Mouse (Mus musculus) heart, postnatal 10 days (tissue): ENCODE data around the gene Polr2i. TPM values are rescaled to one million over a fixed set of nuclear protein-coding genes. Genes with fewer than 3 reads are reported as not detected.
"Not testable (repeated sequence)": the region's sequence is repeated elsewhere in the genome, so short reads cannot be mapped to it uniquely, and the experiment has no call there.

Experiments
- DNase-seq, 2 experiments: peaks; one replicate each; pipeline ENCODE4 v3.0.0; 2021
- intact Hi-C: fragments of 180-260 bp; cut with DNase I; formaldehyde crosslinking; loops from one replicate; pipeline ENCODE4 v1.15.1; 2025
- total RNA-seq, 2 experiments: library from RNA; stranded (reverse); gene quantifications; 2 replicates each; pipeline ENCODE4 v1.2.3; 2021

Gene Polr2i
- total RNA-seq, result 10 to 100 TPM; 55.5 to 60.7 TPM

GRCm38 (mm10) chr7:30231669-30232454, at the start of gene Polr2i, which contains the start of gene Tbcb:
Polr2i (plus strand) TSS chr7:30231948.
Tbcb (minus strand) TSS chr7:30232272.
- peak; percentile 99 for DNase-seq
- intact Hi-C loops, result no loop called here

GRCm38 (mm10) chr7:30183189-30183588, 48.6 kb upstream of the Polr2i start:
- intact Hi-C loops, result loop anchor here (5.0 kb wide), 1 partner anchor 34 kb away; no protein-coding TSS in a partner anchor
- DNase-seq, result not testable (repeated sequence)

- intact Hi-C loops, result loop anchor here (5.0 kb wide), 1 partner anchor 33 kb away; no protein-coding TSS in a partner anchor
- DNase-seq, result peak; percentile 96
These were observed 47.9 kb upstream of the Polr2i start, which contains the start of gene Cox7a1 for GRCm38 (mm10) chr7:30183879-30184289. Cox7a1 (plus strand) TSS chr7:30184144.

GRCm38 (mm10) chr7:30184641-30185348, 47.0 kb upstream of the Polr2i start:
- intact Hi-C loops, result loop anchor here (5.0 kb wide), 1 partner anchor 33 kb away; no protein-coding TSS in a partner anchor

GRCm38 (mm10) chr7:30188344-30189115, 43.2 kb upstream of the Polr2i start:
- intact Hi-C loops, result no loop called here
- no peak for DNase-seq

More at GRCm38 (mm10) chr7:30184641-30185348, 47.0 kb upstream of the Polr2i start:
- DNase-seq, result no peak

GRCm38 (mm10) chr7:30189116-30189491, 42.6 kb upstream of the Polr2i start:
- DNase-seq, result no peak

GRCm38 (mm10) chr7:30192088-30192487, 39.7 kb upstream of the Polr2i start:
- no peak for DNase-seq
- intact Hi-C loops, result no loop called here

More at GRCm38 (mm10) chr7:30189116-30189491, 42.6 kb upstream of the Polr2i start:
- intact Hi-C loops, result no loop called here

- no peak for DNase-seq
- intact Hi-C loops, result no loop called here
These were observed 38.7 kb upstream of the Polr2i start for GRCm38 (mm10) chr7:30193013-30193412.

GRCm38 (mm10) chr7:30193581-30194100, 38.1 kb upstream of the Polr2i start:
- intact Hi-C loops, result no loop called here
- peak; percentile 81 to 84 for DNase-seq

GRCm38 (mm10) chr7:30194101-30194831, 37.5 kb upstream of the Polr2i start:
- intact Hi-C loops, result no loop called here
- peak; percentile 70 to 79 for DNase-seq

GRCm38 (mm10) chr7:30194884-30195283, 36.9 kb upstream of the Polr2i start:
- intact Hi-C loops, result no loop called here
- DNase-seq, result peak; percentile 97

- intact Hi-C loops, result no loop called here
- no peak for DNase-seq
These were observed 36.3 kb upstream of the Polr2i start for GRCm38 (mm10) chr7:30195461-30195860.

- DNase-seq, result no peak
- intact Hi-C loops, result no loop called here
These were observed 35.6 kb upstream of the Polr2i start for GRCm38 (mm10) chr7:30196171-30196570.

- DNase-seq, result no peak
- intact Hi-C loops, result no loop called here
These were observed 34.1 kb upstream of the Polr2i start for GRCm38 (mm10) chr7:30197592-30198129.

- DNase-seq, result peak; percentile 78
- intact Hi-C loops, result no loop called here
These were observed 33.2 kb upstream of the Polr2i start, which contains the start of gene Capns1 for GRCm38 (mm10) chr7:30198481-30198971. Capns1 (minus strand) TSS chr7:30198811.

GRCm38 (mm10) chr7:30199498-30200139, 32.1 kb upstream of the Polr2i start:
- intact Hi-C loops, result no loop called here
- DNase-seq, result no peak

- intact Hi-C loops, result no loop called here
- no peak for DNase-seq
These were observed 31.5 kb upstream of the Polr2i start for GRCm38 (mm10) chr7:30200200-30200599.

- intact Hi-C loops, DNase-seq: not testable (repeated sequence)
These were observed 31.1 kb upstream of the Polr2i start for GRCm38 (mm10) chr7:30200661-30201060.
